Mouse (Mus musculus) right cerebral cortex, adult 18-20 months (tissue): Measurements from ENCODE around the gene Hist1h2bg.
"Not testable (repeated sequence)": the region's sequence is repeated elsewhere in the genome, so short reads cannot be mapped to it uniquely, and the experiment has no call there.

Experiments used
- DNase-seq: peaks from one replicate; pipeline ENCODE4 v3.0.0; 2022; ENCODE audit warnings: mixed read lengths

Hist1h2bg gene

GRCm38 (mm10) chr13:23584331-23584730 is 13.1 kb downstream of the Hist1h2bg start:
- DNase-seq = no peak

GRCm38 (mm10) chr13:23585029-23585441 is 13.8 kb downstream of the Hist1h2bg start:
- DNase-seq = peak; percentile 73

- DNase-seq = peak; percentile 82
Observed at GRCm38 (mm10) chr13:23585442-23586098, 14.4 kb downstream of the Hist1h2bg start.

GRCm38 (mm10) chr13:23586099-23586939 is 15.1 kb downstream of the Hist1h2bg start:
- DNase-seq = no peak

- DNase-seq = no peak
Observed at GRCm38 (mm10) chr13:23586940-23587225, 15.7 kb downstream of the Hist1h2bg start.

- DNase-seq = no peak
Observed at GRCm38 (mm10) chr13:23591206-23591605, 20.0 kb downstream of the Hist1h2bg start.

GRCm38 (mm10) chr13:23591886-23592285 is 20.7 kb downstream of the Hist1h2bg start:
- not testable (repeated sequence) for DNase-seq

GRCm38 (mm10) chr13:23592614-23593013 is 21.4 kb downstream of the Hist1h2bg start:
- no peak for DNase-seq

GRCm38 (mm10) chr13:23593051-23593770 is 22.0 kb downstream of the Hist1h2bg start:
- DNase-seq = no peak

GRCm38 (mm10) chr13:23595185-23595584 is 24.0 kb downstream of the Hist1h2bg start:
- DNase-seq = no peak

GRCm38 (mm10) chr13:23595622-23596372 is 24.6 kb downstream of the Hist1h2bg start:
- no peak for DNase-seq

- DNase-seq = peak; percentile 66
Observed at GRCm38 (mm10) chr13:23597957-23598356, 26.8 kb downstream of the Hist1h2bg start.

GRCm38 (mm10) chr13:23603182-23603699 is 32.0 kb downstream of the Hist1h2bg start:
- DNase-seq = no peak

- DNase-seq = no peak
Observed at GRCm38 (mm10) chr13:23604452-23604851, 33.3 kb downstream of the Hist1h2bg start.

GRCm38 (mm10) chr13:23605052-23605451 is 33.9 kb downstream of the Hist1h2bg start:
- DNase-seq = no peak

- no peak for DNase-seq
Observed at GRCm38 (mm10) chr13:23609209-23609608, 38.0 kb downstream of the Hist1h2bg start.

- DNase-seq = no peak
Observed at GRCm38 (mm10) chr13:23609844-23610243, 38.6 kb downstream of the Hist1h2bg start.

- no peak for DNase-seq
Observed at GRCm38 (mm10) chr13:23610393-23610792, 39.2 kb downstream of the Hist1h2bg start.

- DNase-seq = no peak
Observed at GRCm38 (mm10) chr13:23611638-23612037, 40.4 kb downstream of the Hist1h2bg start.

- DNase-seq = no peak
Observed at GRCm38 (mm10) chr13:23620056-23620732, 49.0 kb downstream of the Hist1h2bg start.

GRCm38 (mm10) chr13:23620733-23621531 is 49.7 kb downstream of the Hist1h2bg start, which contains the start of gene Hist1h2be:
Gene Hist1h2be (minus strand): TSS chr13:23621124.
- peak; percentile 84 for DNase-seq
